Mouse (Mus musculus): ENCODE results near the gene Acyp1.
"Not testable (repeated sequence)": the region's sequence is repeated elsewhere in the genome, so short reads cannot be mapped to it uniquely, and the experiment has no call there.

The Acyp1 gene

GRCm38 (mm10) chr12:85281756-85282155 lies 6.5 kb downstream of the Acyp1 start:
- not testable (repeated sequence) for DNase-seq

- DNase-seq = no peak
Observed at GRCm38 (mm10) chr12:85280845-85281651, 7.2 kb downstream of the Acyp1 start.

- DNase-seq = peak; percentile 97 to 98
Observed at GRCm38 (mm10) chr12:85280105-85280844, 8.0 kb downstream of the Acyp1 start.

GRCm38 (mm10) chr12:85279396-85280080 lies 8.7 kb downstream of the Acyp1 start:
- DNase-seq = peak in 1 of 2 experiments; percentile 30

- no peak for DNase-seq
Observed at GRCm38 (mm10) chr12:85278919-85279318, 9.3 kb downstream of the Acyp1 start.

- DNase-seq = no peak
Observed at GRCm38 (mm10) chr12:85276273-85276672, 12.0 kb downstream of the Acyp1 start.

GRCm38 (mm10) chr12:85273508-85273907 lies 14.7 kb downstream of the Acyp1 start:
- no peak for DNase-seq

- DNase-seq = no peak
Observed at GRCm38 (mm10) chr12:85271843-85272206, 16.4 kb downstream of the Acyp1 start.

- no peak for DNase-seq
Observed at GRCm38 (mm10) chr12:85271132-85271842, 17.0 kb downstream of the Acyp1 start.

GRCm38 (mm10) chr12:85270319-85270718 lies 17.9 kb downstream of the Acyp1 start, which contains the start of gene Mlh3:
Gene Mlh3 (minus strand): TSS chr12:85270599.
- DNase-seq = peak; percentile 89 to 95

- no peak for DNase-seq
Observed at GRCm38 (mm10) chr12:85269821-85270220, 18.4 kb downstream of the Acyp1 start.

- DNase-seq = no peak
Observed at GRCm38 (mm10) chr12:85266248-85266647, 22.0 kb downstream of the Acyp1 start.

GRCm38 (mm10) chr12:85264940-85265339 lies 23.3 kb downstream of the Acyp1 start:
- no peak for DNase-seq

GRCm38 (mm10) chr12:85264531-85264930 lies 23.7 kb downstream of the Acyp1 start:
- DNase-seq = no peak

- DNase-seq = no peak
Observed at GRCm38 (mm10) chr12:85263190-85263589, 25.0 kb downstream of the Acyp1 start.

GRCm38 (mm10) chr12:85262489-85262888 lies 25.7 kb downstream of the Acyp1 start:
- no peak for DNase-seq

- peak in 1 of 2 experiments; percentile 28 for DNase-seq
Observed at GRCm38 (mm10) chr12:85257008-85257639, 31.1 kb downstream of the Acyp1 start.

- DNase-seq = no peak
Observed at GRCm38 (mm10) chr12:85256074-85256751, 32.0 kb downstream of the Acyp1 start.

- no peak for DNase-seq
Observed at GRCm38 (mm10) chr12:85252083-85252482, 36.2 kb downstream of the Acyp1 start.

GRCm38 (mm10) chr12:85237553-85237952 lies 50.7 kb downstream of the Acyp1 start:
- no peak for DNase-seq

All from kidney, postnatal 36 days (tissue).